Mouse (Mus musculus) forebrain, embryonic 16.5 days (tissue): Measurements from ENCODE around the gene Hk1. TPM values are rescaled to one million over a fixed set of nuclear protein-coding genes. Genes with fewer than 3 reads are reported as not detected.

Source experiments
- ATAC-seq: fragments of 200-750 bp; cut with Nextera tagmentation; 2 replicates; pipeline ENCODE4 v1.8.0; 2017; ENCODE audit warnings: mild to moderate bottlenecking, moderate library complexity
- H3K27ac ChIP-seq: fragments of 300-500 bp; sonication (generic); 2 replicates; pipeline ENCODE4 v1.5.1; 2014; ENCODE audit warnings: low read length, control low read depth
- H3K27me3 ChIP-seq: fragments of 300-500 bp; sonication (generic); replicated peaks from 2 replicates; pipeline ENCODE4 v1.6.1; 2014; ENCODE audit warnings: low read length; ENCODE audit not compliant: control insufficient read depth, insufficient read depth
- H3K36me3 ChIP-seq: fragments of 300-500 bp; sonication (generic); 2 replicates; pipeline ENCODE4 v1.6.1; 2014; ENCODE audit not compliant: control insufficient read depth, insufficient read depth
- H3K4me1 ChIP-seq: fragments of 300-500 bp; sonication (generic); replicated peaks from 2 replicates; pipeline ENCODE4 v1.6.1; 2014; ENCODE audit warnings: low read length; ENCODE audit not compliant: control insufficient read depth, insufficient read depth
- H3K4me2 ChIP-seq: fragments of 300-500 bp; sonication (generic); 2 replicates; pipeline ENCODE4 v1.6.1; 2014; ENCODE audit warnings: mild to moderate bottlenecking, low read length, control low read depth
- H3K4me3 ChIP-seq: fragments of 300-500 bp; sonication (generic); replicated peaks from 2 replicates; pipeline ENCODE4 v1.5.1; 2014; ENCODE audit warnings: mild to moderate bottlenecking, low read length, control low read depth
- H3K9ac ChIP-seq: fragments of 300-500 bp; sonication (generic); replicated peaks from 2 replicates; pipeline ENCODE4 v1.6.1; 2014; ENCODE audit warnings: low read depth, low read length, control low read depth
- H3K9me3 ChIP-seq: fragments of 300-500 bp; sonication (generic); 2 replicates; pipeline ENCODE4 v1.6.1; 2016; ENCODE audit warnings: low read length; ENCODE audit not compliant: control insufficient read depth
- WGBS: fragments of 180-500 bp; shearing (Covaris S2); extraction: QIAGEN DNeasy Blood & Tissue Kit; methylation state at CpG from one replicate; pipeline ENCODE4 v1.1.7; 2014; 5-methylcytosine and 5-hydroxymethylcytosine counted together
- polyA plus RNA-seq: library from polyadenylated mRNA; unstranded; fragments of >200 nt; fragmentation: Nextera tagmentation; extraction: Ambion mirVana; gene quantifications from 2 replicates; pipeline ENCODE4 v1.2.1, GENCODE M21; 2015

The Hk1 gene
- polyA plus RNA-seq, 1 experiment from 2014 or later, result 107 TPM

DNA sequence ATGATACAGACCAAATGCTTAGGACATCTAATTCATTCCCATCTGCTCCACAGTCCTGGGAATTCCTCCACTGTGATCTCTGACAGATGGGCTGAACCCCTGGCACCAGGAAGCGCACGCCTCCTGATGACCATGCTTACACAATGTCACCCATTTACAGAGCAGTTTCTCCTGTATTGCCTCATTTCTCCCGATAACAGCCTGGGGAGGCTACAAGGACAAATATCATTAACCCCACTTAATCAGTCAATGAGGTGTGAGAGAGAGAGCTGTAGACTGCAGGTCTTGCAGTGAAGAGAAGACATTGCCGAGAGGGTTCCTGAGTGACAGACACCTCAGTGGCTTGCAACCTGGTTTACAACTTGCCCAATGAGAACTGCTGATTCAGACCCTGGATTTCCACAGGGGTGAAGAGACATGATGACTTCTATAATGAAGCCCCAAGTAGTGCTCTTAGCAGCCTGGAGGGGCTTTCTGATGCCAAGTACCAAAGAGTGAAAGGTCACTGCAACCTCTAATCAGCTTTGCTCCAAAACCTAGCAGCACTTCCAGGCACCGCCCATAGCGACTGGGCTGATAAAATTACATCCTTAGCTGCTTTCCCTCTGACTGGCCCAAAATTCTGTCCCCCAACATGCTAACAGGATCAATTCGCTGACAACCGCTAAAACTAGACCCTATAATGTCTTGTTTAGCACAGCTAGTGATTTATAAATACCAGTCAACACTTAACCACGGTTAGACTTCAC, 35.5 kb downstream of the Hk1 start:
- Histone ChIP-seq H3K9me3 (peaks cover 4% of the 10 kb centered on the region; the same call in 1 of the 2 replicates), H3K4me3 (no peak overlapping the region), H3K9ac (no peak overlapping the region), H3K27ac (no peak overlapping the region), H3K27me3 (no peaks in the 10 kb centered on the region), H3K4me1 (peaks cover 9% of the 10 kb centered on the region), H3K4me2 (no peak overlapping the region), H3K36me3 (no peaks in the 10 kb centered on the region)
- ATAC-seq, result no peak
- 85% methylated on average over 9 of the region's 9 CpGs for WGBS

DNA sequence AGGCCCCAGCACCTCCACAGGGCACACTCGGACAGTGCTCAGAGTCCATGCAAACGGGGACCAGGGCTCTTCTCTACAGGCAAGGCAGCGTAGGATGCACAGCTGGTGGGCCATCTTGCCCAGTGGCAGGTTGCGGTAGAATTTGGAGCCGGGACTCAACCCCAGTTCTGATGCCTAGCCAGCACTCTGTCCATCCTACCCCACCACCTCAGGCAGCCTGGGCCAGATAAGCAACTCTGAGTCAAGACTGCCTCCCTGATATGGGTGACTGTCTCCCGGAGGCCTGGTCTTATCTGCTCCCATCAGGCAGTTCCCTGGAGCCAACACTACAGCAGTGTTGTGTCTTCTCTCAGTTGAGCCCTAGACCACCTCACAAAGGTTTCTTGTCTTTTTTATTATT, 37.2 kb downstream of the Hk1 start:
- H3K4me2 ChIP-seq, result no peak overlapping the region
- H3K4me1 ChIP-seq, result peaks cover 20% of the 10 kb centered on the region
- no peaks in the 10 kb centered on the region for H3K9me3 ChIP-seq
- H3K4me3 ChIP-seq, result no peak overlapping the region
- no peak for ATAC-seq
- H3K9ac ChIP-seq, result no peak overlapping the region
- WGBS, result 87% methylated on average over 6 of the region's 6 CpGs
- no peak overlapping the region for H3K27ac ChIP-seq
- H3K36me3 ChIP-seq, result no peaks in the 10 kb centered on the region
- H3K27me3 ChIP-seq, result no peaks in the 10 kb centered on the region

- no peak for ATAC-seq
- H3K9me3 ChIP-seq, result no peaks in the 10 kb centered on the region
- WGBS, result 85% methylated on average over 4 of the region's 4 CpGs
- no peak overlapping the region for H3K4me3 ChIP-seq
- no peak overlapping the region for H3K4me2 ChIP-seq
- no peaks in the 10 kb centered on the region for H3K36me3 ChIP-seq
- H3K9ac ChIP-seq, result no peak overlapping the region
- H3K27ac ChIP-seq, result no peak overlapping the region
- peaks cover 22% of the 10 kb centered on the region for H3K4me1 ChIP-seq
- no peaks in the 10 kb centered on the region for H3K27me3 ChIP-seq
Measured at GRCm38 (mm10) chr10:62341956-62342355, 37.8 kb downstream of the Hk1 start.

DNA sequence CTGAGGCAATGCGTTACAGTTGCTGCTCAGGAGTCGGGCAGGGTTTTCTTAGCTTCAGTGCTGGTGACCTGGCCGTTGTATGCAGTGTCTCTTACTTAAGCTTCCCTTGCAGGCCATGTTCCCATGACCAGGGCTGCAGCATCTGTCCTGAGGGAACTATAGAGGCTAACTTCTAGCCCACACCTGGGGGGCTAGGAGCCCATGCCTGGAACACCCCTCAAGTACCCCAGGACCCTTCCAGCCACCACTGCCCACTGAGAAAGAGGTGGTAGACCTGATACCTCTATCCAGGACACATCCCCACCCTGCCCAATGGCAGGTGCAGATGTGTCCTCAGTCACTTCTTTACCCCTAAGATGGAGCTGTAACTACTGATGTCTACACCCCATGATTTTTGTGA, 38.7 kb downstream of the Hk1 start:
- Histone ChIP-seq H3K27me3 (no peaks in the 10 kb centered on the region), H3K4me1 (peaks cover 25% of the 10 kb centered on the region), H3K4me3 (peak overlapping the region; percentile 78), H3K27ac (peak overlapping the region; percentile 85; the same call in 1 of the 2 replicates), H3K9ac (peak overlapping the region; percentile 80), H3K4me2 (peak overlapping the region; percentile 86), H3K9me3 (no peaks in the 10 kb centered on the region), H3K36me3 (no peaks in the 10 kb centered on the region)
- 17% methylated on average over 3 of the region's 3 CpGs for WGBS
- no peak for ATAC-seq

GRCm38 (mm10) chr10:62340095-62340731, 39.5 kb downstream of the Hk1 start:
- H3K27me3 ChIP-seq, result no peaks in the 10 kb centered on the region
- H3K4me1 ChIP-seq, result peaks cover 28% of the 10 kb centered on the region
- peak overlapping the region; percentile 85 for H3K27ac ChIP-seq
- under 1% methylated on average over 38 of the region's 38 CpGs for WGBS
- H3K9me3 ChIP-seq, result no peaks in the 10 kb centered on the region
- peak; percentile 98 for ATAC-seq
- peak overlapping the region; percentile 86 for H3K4me2 ChIP-seq
- no peaks in the 10 kb centered on the region for H3K36me3 ChIP-seq
- H3K4me3 ChIP-seq, result peak overlapping the region; percentile 78
- H3K9ac ChIP-seq, result peak overlapping the region; percentile 80

- peak overlapping the region; percentile 86 for H3K4me2 ChIP-seq
- WGBS, result 4% methylated on average over 45 of the region's 45 CpGs
- no peaks in the 10 kb centered on the region for H3K36me3 ChIP-seq
- no peaks in the 10 kb centered on the region for H3K9me3 ChIP-seq
- peaks cover 30% of the 10 kb centered on the region for H3K4me1 ChIP-seq
- peak; percentile 36 for ATAC-seq
- H3K27ac ChIP-seq, result peak overlapping the region; percentile 85
- H3K9ac ChIP-seq, result peak overlapping the region; percentile 80
- peak overlapping the region; percentile 78 for H3K4me3 ChIP-seq
- H3K27me3 ChIP-seq, result no peaks in the 10 kb centered on the region
Measured at GRCm38 (mm10) chr10:62339211-62340094, 40.3 kb downstream of the Hk1 start.

DNA sequence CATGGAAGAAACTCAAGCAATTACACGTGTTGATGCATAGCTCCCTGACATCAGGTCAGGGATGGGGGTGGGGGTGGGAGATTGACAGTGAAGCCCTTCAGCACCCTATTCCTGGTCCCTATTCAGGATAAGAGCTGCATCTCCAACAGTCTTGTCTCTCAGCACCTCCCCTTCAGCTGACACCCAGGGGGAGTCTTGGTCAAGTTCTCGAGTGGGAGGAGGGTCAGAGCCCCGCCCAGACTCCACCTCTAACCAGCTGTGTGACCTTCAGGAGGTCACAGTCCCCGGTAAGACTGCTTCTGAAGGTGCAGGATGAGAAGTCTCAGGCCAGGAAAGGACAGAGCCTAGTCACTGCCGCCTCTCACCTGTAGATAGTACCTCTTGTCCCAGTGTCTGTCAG, 41.1 kb downstream of the Hk1 start:
- Histone ChIP-seq H3K4me3 (peak overlapping the region; percentile 78), H3K4me2 (peak overlapping the region; percentile 86), H3K27me3 (no peaks in the 10 kb centered on the region), H3K9me3 (no peaks in the 10 kb centered on the region), H3K36me3 (no peaks in the 10 kb centered on the region), H3K9ac (no peak overlapping the region), H3K27ac (no peak overlapping the region), H3K4me1 (peaks cover 30% of the 10 kb centered on the region)
- 29% methylated on average over 5 of the region's 5 CpGs for WGBS
- no peak for ATAC-seq

- no peaks in the 10 kb centered on the region for H3K9me3 ChIP-seq
- H3K4me1 ChIP-seq, result peaks cover 30% of the 10 kb centered on the region
- no peak overlapping the region for H3K4me3 ChIP-seq
- H3K36me3 ChIP-seq, result no peaks in the 10 kb centered on the region
- no peak for ATAC-seq
- WGBS, result 25% methylated on average over 9 of the region's 9 CpGs
- H3K9ac ChIP-seq, result no peak overlapping the region
- H3K27me3 ChIP-seq, result no peaks in the 10 kb centered on the region
- H3K27ac ChIP-seq, result no peak overlapping the region
- peak overlapping the region; percentile 86; the same call in 1 of the 2 replicates for H3K4me2 ChIP-seq
Measured at GRCm38 (mm10) chr10:62338176-62338575, 41.5 kb downstream of the Hk1 start.
